Mouse (Mus musculus) CH12.LX (cell line): Measurements from ENCODE around the gene Tmem87a. TPM values are rescaled to one million over a fixed set of nuclear protein-coding genes. Genes with fewer than 3 reads are reported as not detected.
A peak's percentile ranks its signal among the peaks of the same experiment; 100 is the strongest.

ENCODE experiments used
- DNase-seq: peaks from one replicate; pipeline ENCODE4 v3.0.0-alpha.2; 2013; ENCODE audit errors: extremely low read depth
- H3K27ac ChIP-seq: 2 replicates; pipeline ENCODE4 v1.5.1; 2012; ENCODE audit warnings: low read depth, mild to moderate bottlenecking, control low read depth, moderate library complexity; ENCODE audit not compliant: insufficient read depth
- H3K27me3 ChIP-seq: replicated peaks from 2 replicates; pipeline ENCODE3; 2012; ENCODE audit warnings: inconsistent platforms
- H3K36me3 ChIP-seq, 2 experiments: replicated peaks in 1 of 2; 2 replicates each; pipeline versions ENCODE3 to v1.6.1; 2012; ENCODE audit warnings: inconsistent platforms in 1 of 2, low read length in 1 of 2, mild to moderate bottlenecking in 1 of 2, mixed read lengths in 1 of 2, moderate library complexity in 1 of 2; ENCODE audit not compliant: control insufficient read depth in 1 of 2, insufficient read depth in 1 of 2
- H3K4me1 ChIP-seq, 2 experiments: 2 replicates each; pipeline ENCODE4 v1.6.1; 2012; ENCODE audit warnings: inconsistent platforms in 1 of 2, moderate library complexity in 1 of 2; ENCODE audit not compliant: insufficient read depth in 2 of 2, control insufficient read depth in 1 of 2
- H3K4me2 ChIP-seq: 2 replicates; pipeline ENCODE4 v1.6.1; 2012; ENCODE audit warnings: low read depth, mild to moderate bottlenecking, control low read depth; ENCODE audit not compliant: poor library complexity, insufficient read depth, severe bottlenecking
- H3K4me3 ChIP-seq, 3 experiments: fragments of 150-350 bp in 1 of 3; sonication (generic) in 1 of 3; replicated peaks in 1 of 3; 2 replicates each; pipeline versions ENCODE3 to v1.5.1; 2011 to 2012; ENCODE audit warnings: low read depth in 2 of 3, low read length in 2 of 3, mild to moderate bottlenecking in 2 of 3, moderate library complexity in 2 of 3, control low read depth in 1 of 3, improper control_type of control experiment in 1 of 3, inconsistent platforms in 1 of 3, mixed read lengths in 1 of 3; ENCODE audit not compliant: poor library complexity in 1 of 3
- H3K79me2 ChIP-seq: replicated peaks from 2 replicates; pipeline ENCODE4 v1.6.1; 2012; ENCODE audit warnings: mild to moderate bottlenecking, moderate library complexity; ENCODE audit not compliant: control insufficient read depth, poor library complexity, insufficient read depth, severe bottlenecking; ENCODE audit errors: extremely low read depth
- H3K9ac ChIP-seq: 2 replicates; pipeline ENCODE4 v1.6.1; 2012; ENCODE audit warnings: low read depth, mild to moderate bottlenecking, control low read depth, moderate library complexity; ENCODE audit not compliant: insufficient read depth
- H3K9me3 ChIP-seq: replicated peaks from 2 replicates; pipeline ENCODE3; 2012; ENCODE audit warnings: low read length, inconsistent platforms, mixed read lengths
- BHLHE40 ChIP-seq: IDR thresholded peaks from 2 replicates; pipeline ENCODE4 v1.6.1; 2011; ENCODE audit warnings: mild to moderate bottlenecking, low read depth, low read length, improper control_type of control experiment
- CHD1 ChIP-seq: IDR thresholded peaks from 2 replicates; pipeline ENCODE4 v1.6.1; 2012; ENCODE audit warnings: low read depth, low read length, improper control_type of control experiment, inconsistent platforms
- CHD2 ChIP-seq: IDR thresholded peaks from 2 replicates; pipeline ENCODE4 v1.6.1; 2011; ENCODE audit warnings: low read length, improper control_type of control experiment
- CTCF ChIP-seq, 2 experiments: IDR thresholded peaks in 1 of 2; conservative IDR thresholded peaks in 1 of 2; 2 replicates each; pipeline ENCODE4 v1.5.1; 2011 to 2012; ENCODE audit warnings: low read depth in 2 of 2, low read length in 2 of 2, improper control_type of control experiment in 1 of 2, inconsistent platforms in 1 of 2, mild to moderate bottlenecking in 1 of 2, moderate library complexity in 1 of 2
- E2F4 ChIP-seq: IDR thresholded peaks from 2 replicates; pipeline ENCODE4 v1.6.1; 2011; ENCODE audit warnings: low read depth, low read length, improper control_type of control experiment; ENCODE audit not compliant: insufficient replicate concordance
- ELF1 ChIP-seq: IDR thresholded peaks from 2 replicates; pipeline ENCODE4 v1.6.1; 2014; ENCODE audit warnings: low read depth, mild to moderate bottlenecking, inconsistent platforms, low read length, improper control_type of control experiment
- HCFC1 ChIP-seq: IDR thresholded peaks from 2 replicates; pipeline ENCODE4 v1.6.1; 2012; ENCODE audit warnings: low read depth, mild to moderate bottlenecking, inconsistent platforms, low read length, improper control_type of control experiment
- IRF4 ChIP-seq: IDR thresholded peaks from 2 replicates; pipeline ENCODE4 v1.6.1; 2014; ENCODE audit warnings: low read depth, mild to moderate bottlenecking, inconsistent platforms, low read length, improper control_type of control experiment
- JUN ChIP-seq: IDR thresholded peaks from 2 replicates; pipeline ENCODE4 v1.6.1; 2011; ENCODE audit warnings: low read depth, mild to moderate bottlenecking, low read length, improper control_type of control experiment, moderate library complexity; ENCODE audit not compliant: insufficient read depth
- JUND ChIP-seq: conservative IDR thresholded peaks from 2 replicates; pipeline ENCODE4 v1.6.1; 2011; ENCODE audit warnings: low read depth, low read length, improper control_type of control experiment
- KAT2A ChIP-seq: IDR thresholded peaks from 2 replicates; pipeline ENCODE4 v1.6.1; 2012; ENCODE audit warnings: low read length, improper control_type of control experiment, inconsistent platforms; ENCODE audit not compliant: insufficient replicate concordance
- MAFK ChIP-seq: IDR thresholded peaks from 2 replicates; pipeline ENCODE4 v1.6.1; 2011; ENCODE audit warnings: low read length, improper control_type of control experiment; ENCODE audit not compliant: insufficient replicate concordance
- MAZ ChIP-seq: IDR thresholded peaks from 2 replicates; pipeline ENCODE4 v1.6.1; 2012; ENCODE audit warnings: low read depth, mild to moderate bottlenecking, inconsistent platforms, low read length, improper control_type of control experiment, moderate library complexity
- MXI1 ChIP-seq: IDR thresholded peaks from 2 replicates; pipeline ENCODE4 v1.6.1; 2011; ENCODE audit warnings: mild to moderate bottlenecking, low read depth, low read length, improper control_type of control experiment
- NRF1 ChIP-seq: IDR thresholded peaks from 2 replicates; pipeline ENCODE4 v1.6.1; 2014; ENCODE audit warnings: low read depth, mild to moderate bottlenecking, inconsistent platforms, low read length, improper control_type of control experiment, moderate library complexity
- PAX5 ChIP-seq: IDR thresholded peaks from 2 replicates; pipeline ENCODE4 v1.6.1; 2012; ENCODE audit warnings: low read length, inconsistent platforms, mixed read lengths
- POLR2A ChIP-seq: IDR thresholded peaks from 2 replicates; pipeline ENCODE4 v1.6.1; 2011; ENCODE audit warnings: low read depth, mild to moderate bottlenecking, improper control_type of control experiment, low read length
- POLR2AphosphoS2 ChIP-seq: IDR thresholded peaks from 2 replicates; pipeline ENCODE4 v1.6.1; 2011; ENCODE audit warnings: low read depth, low read length, improper control_type of control experiment
- RCOR1 ChIP-seq: conservative IDR thresholded peaks from 2 replicates; pipeline ENCODE4 v1.6.1; 2012; ENCODE audit warnings: low read depth, mild to moderate bottlenecking, inconsistent platforms, low read length, improper control_type of control experiment
- SIN3A ChIP-seq: IDR thresholded peaks from 2 replicates; pipeline ENCODE4 v1.6.1; 2012; ENCODE audit warnings: low read length, improper control_type of control experiment, inconsistent platforms
- TBP ChIP-seq: conservative IDR thresholded peaks from 2 replicates; pipeline ENCODE4 v1.6.1; 2011; ENCODE audit warnings: low read depth, low read length, improper control_type of control experiment
- TCF12 ChIP-seq: IDR thresholded peaks from 2 replicates; pipeline ENCODE4 v1.6.1; 2014; ENCODE audit warnings: low read depth, mild to moderate bottlenecking, inconsistent platforms, low read length, improper control_type of control experiment
- USF1 ChIP-seq: IDR thresholded peaks from 2 replicates; pipeline ENCODE4 v1.6.1; 2014; ENCODE audit warnings: low read depth, mild to moderate bottlenecking, inconsistent platforms, low read length, improper control_type of control experiment
- USF2 ChIP-seq: conservative IDR thresholded peaks from 2 replicates; pipeline ENCODE4 v1.6.1; 2011; ENCODE audit warnings: low read depth, low read length, improper control_type of control experiment
- ZC3H11A ChIP-seq: IDR thresholded peaks from 2 replicates; pipeline ENCODE4 v1.6.1; 2012; ENCODE audit warnings: low read depth, mild to moderate bottlenecking, inconsistent platforms, low read length, improper control_type of control experiment
- ZKSCAN1 ChIP-seq: IDR thresholded peaks from 2 replicates; pipeline ENCODE4 v1.6.1; 2012; ENCODE audit warnings: low read depth, inconsistent platforms, low read length, improper control_type of control experiment, borderline replicate concordance
- ZNF384 ChIP-seq: IDR thresholded peaks from 2 replicates; pipeline ENCODE4 v1.6.1; 2012; ENCODE audit warnings: low read depth, low read length, improper control_type of control experiment, inconsistent platforms
- dilution Hi-C: fragments of 300-500 bp; cut with MboI; formaldehyde crosslinking; loops from 2 replicates; pipeline ENCODE4 v1.14.3; 2020; ENCODE audit warnings: low sequenced_read_pairs; ENCODE audit not compliant: extremely low pct_unique_long_range_greater_than_20kb, extremely low pct_ligation_motif_present
- in situ Hi-C: fragments of 300-500 bp; cut with MboI; formaldehyde crosslinking; loops from 3 replicates; pipeline ENCODE4 v1.14.3; 2019; ENCODE audit warnings: low sequenced_read_pairs, low pct_ligation_motif_present, low pct_unique_long_range_greater_than_20kb, mixed read lengths
- polyA plus RNA-seq: library from polyadenylated mRNA; unstranded; fragments of >175 nt; gene quantifications from 2 replicates; pipeline ENCODE4 v1.2.1, GENCODE M21; 2012; ENCODE audit warnings: low read depth; ENCODE audit not compliant: insufficient read length
- total RNA-seq, 2 experiments: library from RNA; depleted of rRNA; stranded (reverse); fragments of 300-350 nt in 1 of 2; fragments of >200 nt in 1 of 2; gene quantifications; 2 replicates each; pipeline ENCODE4 v1.2.3; 2012 to 2014

Tmem87a gene
- total and polyA plus RNA-seq, 3 experiments = 26.0 to 43.5 (median 30.5) TPM

DNA sequence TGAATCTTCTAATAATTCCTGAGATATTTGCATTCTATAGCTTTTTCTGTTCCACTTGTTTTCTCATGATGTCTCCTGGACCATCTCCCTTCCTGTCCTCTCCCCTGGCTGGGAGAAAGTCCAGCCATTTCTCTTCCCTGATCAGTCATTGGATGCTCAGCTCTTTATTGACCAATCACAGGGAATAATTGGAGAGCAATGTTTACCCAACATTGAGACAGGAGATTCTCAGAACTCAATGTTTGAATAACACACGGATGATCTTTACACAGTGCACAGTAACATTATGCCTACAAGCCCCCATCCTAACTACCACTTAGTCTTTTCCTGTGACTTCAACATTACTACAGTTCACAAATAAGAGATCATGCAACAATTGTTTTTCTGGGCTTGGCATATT lies 43.5 kb downstream of the Tmem87a start:
- Histone ChIP-seq H3K9ac (no peak overlapping the region), H3K9me3 (no peaks in the 10 kb centered on the region), H3K36me3 (peaks cover 57 to 77% of the 10 kb centered on the region in 2 experiments)
- no peak for DNase-seq
- no peak for TF ChIP-seq IRF4
- TF ChIP-seq ELF1 = no peak
- no peak for TF ChIP-seq MAFK
- TF ChIP-seq NRF1 = no peak
- no peak for TF ChIP-seq TBP
- no peak for TF ChIP-seq RCOR1
- no peak for TF ChIP-seq CTCF (conservative IDR thresholded peaks at IDR 0.05 in 1 of 2, IDR thresholded peaks at IDR 0.05 in 1 of 2; ENCODE audit: low read depth in 2 of 2, low read length in 2 of 2)
- TF ChIP-seq USF1 = no peak
- TF ChIP-seq ZKSCAN1 = no peak
- TF ChIP-seq TCF12 = no peak
- no peak for TF ChIP-seq POLR2AphosphoS2
- no peak for TF ChIP-seq SIN3A
- no peak for TF ChIP-seq JUND
- TF ChIP-seq ZC3H11A = no peak
- TF ChIP-seq CHD1 = no peak
- no peak for TF ChIP-seq E2F4
- TF ChIP-seq KAT2A = no peak
- TF ChIP-seq, all 38 proteins: peak for 0
- Histone ChIP-seq H3K27me3 (no peaks in the 10 kb centered on the region), H3K4me3 (no peak overlapping the region), H3K79me2 (no peaks in the 10 kb centered on the region), H3K27ac (no peak overlapping the region), H3K4me2 (no peak overlapping the region), H3K4me1 (no peaks in the 10 kb centered on the region)
- in situ Hi-C loops = no loop called here
- dilution Hi-C loops = no loop called here

DNA sequence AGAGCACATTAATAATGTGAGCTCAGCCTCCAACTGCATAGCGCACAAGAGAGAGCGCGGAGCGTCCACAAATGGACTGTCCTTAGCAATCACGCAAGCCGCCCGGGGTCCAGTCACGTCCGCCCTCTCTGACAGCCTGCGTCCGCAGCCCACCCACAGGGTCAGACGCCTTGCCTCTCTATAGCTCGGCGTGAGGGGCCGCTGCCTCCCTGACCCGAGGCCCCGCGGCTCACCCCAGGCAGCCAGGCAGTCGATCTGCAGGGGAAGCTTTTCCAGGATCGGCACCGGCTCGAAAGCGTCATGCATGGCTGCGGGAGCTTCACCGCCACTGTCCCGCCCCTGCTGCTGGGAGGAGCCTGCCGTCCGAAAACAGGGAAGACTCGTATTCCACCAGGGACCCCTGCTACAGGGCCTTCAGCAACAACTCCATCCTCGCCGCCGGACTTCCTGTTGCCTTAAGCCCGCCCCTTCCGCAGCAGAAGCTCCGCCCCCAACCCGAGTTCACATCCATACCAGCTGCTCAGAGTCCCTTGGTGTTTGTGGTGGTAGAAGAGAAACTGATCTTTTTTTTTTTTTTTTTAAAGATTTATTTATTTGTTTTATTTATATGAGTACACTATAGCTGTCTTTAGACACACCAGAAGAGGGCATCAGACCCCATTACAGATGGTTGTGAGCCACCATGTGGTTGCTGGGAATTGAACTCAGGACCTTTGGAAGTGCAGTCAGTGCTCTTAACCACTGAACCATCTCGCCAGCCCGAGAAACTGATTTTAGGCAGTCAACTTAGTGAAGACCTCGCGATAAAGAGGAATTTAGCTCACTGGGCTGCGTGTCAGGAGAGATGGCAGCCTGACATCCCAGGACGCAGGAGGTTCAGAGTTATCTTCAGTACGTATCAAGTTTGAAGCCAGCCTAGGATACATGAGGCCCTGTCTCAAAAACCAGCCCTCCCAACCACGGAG lies 50.9 kb downstream of the Tmem87a start, which contains the start of gene Vps39:
Gene Vps39 (minus strand): TSS at position 456 of the 965 bp plus-strand sequence.
- H3K9ac ChIP-seq = peak within 1 kb of the TSS; percentile 64
- H3K4me2 ChIP-seq = peak within 1 kb of the TSS; percentile 91
- H3K4me1 ChIP-seq = peaks cover 6 to 30% of the 10 kb centered on the region in 2 experiments
- peaks cover 20% of the 10 kb centered on the region for H3K79me2 ChIP-seq
- H3K27ac ChIP-seq = no peak within 1 kb of the TSS
- H3K36me3 ChIP-seq = peaks cover 28 to 58% of the 10 kb centered on the region in 2 experiments
- DNase-seq = peak; percentile 90
- dilution Hi-C loops (no loop called here), in situ Hi-C loops (no loop called here)
- peak within 1 kb of the TSS; percentile 89 to 95 (median 90) for H3K4me3 ChIP-seq
- no peaks in the 10 kb centered on the region for H3K9me3 ChIP-seq
- no peaks in the 10 kb centered on the region for H3K27me3 ChIP-seq
- TF ChIP-seq MXI1 (0 out of 2 replicates have a peak, but pooled peaks have one; percentile 55), POLR2AphosphoS2 (no peak; the same call in 1 of the 2 replicates), ZKSCAN1 (no peak), BHLHE40 (no peak), MAZ (no peak), CHD2 (no peak), MAFK (no peak), POLR2A (peak; percentile 85), JUN (no peak), USF2 (no peak), SIN3A (peak; percentile 64; the same call in 1 of the 2 replicates), CTCF (conservative IDR thresholded peaks at IDR 0.05 in 1 of 2, IDR thresholded peaks at IDR 0.05 in 1 of 2; ENCODE audit: low read depth in 2 of 2, low read length in 2 of 2) (no peak), KAT2A (no peak), ZC3H11A (no peak), CHD1 (no peak), E2F4 (no peak), IRF4 (no peak), PAX5 (no peak), TBP (0 out of 2 replicates have a peak, but pooled peaks have one; percentile 32), USF1 (no peak), TCF12 (peak; percentile 64), ELF1 (peak; percentile 92), ZNF384 (peak; percentile 71), HCFC1 (peak; percentile 75), JUND (no peak), NRF1 (no peak)
